Mouse (Mus musculus) thymus, adult 2 months (tissue): Measurements from ENCODE around the gene Ppp2r5c.

Source experiments
- CTCF ChIP-seq: fragments of 200-500 bp; IDR thresholded peaks from 2 replicates; pipeline ENCODE4 v1.5.1; 2012; ENCODE audit warnings: mild to moderate bottlenecking, control low read depth, low read length, moderate library complexity, borderline replicate concordance; ENCODE audit not compliant: control insufficient read depth, poor library complexity, insufficient read depth; ENCODE audit errors: extremely low read depth
- POLR2A ChIP-seq: fragments of 200-500 bp; IDR thresholded peaks from 2 replicates; pipeline ENCODE4 v1.6.1; 2012; ENCODE audit warnings: mild to moderate bottlenecking, low read length, control low read depth, moderate library complexity; ENCODE audit not compliant: control insufficient read depth, poor library complexity, insufficient read depth; ENCODE audit errors: extremely low read depth

- TF ChIP-seq CTCF (no peak), POLR2A (no peak)
Measured at GRCm38 (mm10) chr12:110555536-110556240, 108.8 kb downstream of the Ppp2r5c start.
